Mouse (Mus musculus) cortical plate, adult 2 months (tissue): ENCODE measurements around the gene Samd14.

Experiments used
- CTCF ChIP-seq: fragments of 200-500 bp; IDR thresholded peaks from 2 replicates; pipeline ENCODE4 v1.5.1; 2011; ENCODE audit warnings: mild to moderate bottlenecking, control low read depth, low read length; ENCODE audit not compliant: insufficient read depth; ENCODE audit errors: extremely low read depth
- POLR2A ChIP-seq: fragments of 200-500 bp; IDR thresholded peaks from 2 replicates; pipeline ENCODE4 v1.6.1; 2011; ENCODE audit warnings: mild to moderate bottlenecking, low read length, control low read depth; ENCODE audit not compliant: insufficient read depth; ENCODE audit errors: extremely low read depth

- TF ChIP-seq CTCF = no peak
- no peak for TF ChIP-seq POLR2A
Measured at GRCm38 (mm10) chr11:95037306-95037705, 27.6 kb downstream of the Samd14 start.
